Mouse (Mus musculus) right cerebral cortex, adult 2 months (tissue): ENCODE measurements around the gene Dok3.

Source experiments
- DNase-seq, 2 experiments: peaks; one replicate each; pipeline ENCODE4 v3.0.0; 2021 to 2022; ENCODE audit warnings: low spot score in 2 of 2

Dok3 gene

GRCm38 (mm10) chr13:55540933-55541332 is 11.8 kb upstream of the Dok3 start:
- peak in 1 of 2 experiments; percentile 37 for DNase-seq

- peak; percentile 100 for DNase-seq
Observed at GRCm38 (mm10) chr13:55536194-55537175, 7.4 kb upstream of the Dok3 start, which contains the start of gene Ddx41. Gene Ddx41, minus strand, starts transcription at chr13:55536658.

GRCm38 (mm10) chr13:55535796-55536193 is 6.7 kb upstream of the Dok3 start:
- no peak for DNase-seq

- DNase-seq: no peak
Observed at GRCm38 (mm10) chr13:55535191-55535590, 6.1 kb upstream of the Dok3 start.

GRCm38 (mm10) chr13:55527834-55528772 is 993 bp downstream of the Dok3 start:
- DNase-seq: no peak

- no peak for DNase-seq
Observed at GRCm38 (mm10) chr13:55527212-55527611, 1.9 kb downstream of the Dok3 start.

GRCm38 (mm10) chr13:55525733-55526553 is 3.2 kb downstream of the Dok3 start:
- no peak for DNase-seq

GRCm38 (mm10) chr13:55523951-55524600 is 5.0 kb downstream of the Dok3 start:
- DNase-seq: no peak

GRCm38 (mm10) chr13:55523278-55523677 is 5.8 kb downstream of the Dok3 start:
- no peak for DNase-seq

- DNase-seq: no peak
Observed at GRCm38 (mm10) chr13:55522730-55523129, 6.4 kb downstream of the Dok3 start.

GRCm38 (mm10) chr13:55519606-55520005 is 9.5 kb downstream of the Dok3 start:
- DNase-seq: no peak

- DNase-seq: peak; percentile 94 to 95
Observed at GRCm38 (mm10) chr13:55516955-55517354, 12.1 kb downstream of the Dok3 start.

GRCm38 (mm10) chr13:55513828-55514227 is 15.3 kb downstream of the Dok3 start:
- DNase-seq: no peak

GRCm38 (mm10) chr13:55513111-55513748 is 15.9 kb downstream of the Dok3 start, which contains the start of gene Pdlim7:
Gene Pdlim7, minus strand, starts transcription at chr13:55513676.
- peak; percentile 80 to 87 for DNase-seq

GRCm38 (mm10) chr13:55512379-55513031 is 16.6 kb downstream of the Dok3 start:
- no peak for DNase-seq

GRCm38 (mm10) chr13:55511492-55511861 is 17.6 kb downstream of the Dok3 start:
- DNase-seq: no peak

- no peak for DNase-seq
Observed at GRCm38 (mm10) chr13:55510668-55511491, 18.2 kb downstream of the Dok3 start.

- DNase-seq: no peak
Observed at GRCm38 (mm10) chr13:55510332-55510667, 18.8 kb downstream of the Dok3 start.

- DNase-seq: no peak
Observed at GRCm38 (mm10) chr13:55508531-55508930, 20.6 kb downstream of the Dok3 start.
